Mouse (Mus musculus) B cell, adult 67 days (primary cell): ENCODE measurements around the gene Acsl5. TPM values are rescaled to one million over a fixed set of nuclear protein-coding genes. Genes with fewer than 3 reads are reported as not detected.

ENCODE experiments used
- total RNA-seq, 2 experiments: library from RNA; stranded (reverse); gene quantifications; 4 replicates each; pipeline ENCODE4 v1.2.4; 2023

Acsl5 gene
- total RNA-seq: 10 to 100 TPM; 44.1 to 45.7 TPM

GRCm38 (mm10) chr19:55251383-55252124 is at the start of gene Acsl5:
Gene Acsl5 (plus strand): TSS chr19:55251938.

GRCm38 (mm10) chr19:55241186-55241645 is 10.5 kb upstream of the Acsl5 start, which contains the start of gene Gucy2g:
Gene Gucy2g (minus strand): TSS chr19:55241236.

GRCm38 (mm10) chr19:55315452-55316108 is 63.8 kb downstream of the Acsl5 start, which contains the start of gene Zdhhc6:
Gene Zdhhc6 (minus strand): TSS chr19:55316032.

GRCm38 (mm10) chr19:55316109-55316714 is 64.5 kb downstream of the Acsl5 start, which contains the start of gene Vti1a:
Gene Vti1a (plus strand): TSS chr19:55316295.

Other genes starting within 250 kb of the Acsl5 start
- gene Gpam, start 124.7 kb upstream of the Acsl5 start, total RNA-seq: 10 to 100 TPM in 1 of 2 experiments, 1 to 10 TPM in 1; 8.7 to 11.5 TPM
- not detected for gene Tectb, start 71.2 kb upstream of the Acsl5 start, total RNA-seq
- gene Gucy2g, start 10.7 kb upstream of the Acsl5 start, total RNA-seq: not detected
- gene Zdhhc6, start 64.1 kb downstream of the Acsl5 start, total RNA-seq: 10 to 100 TPM; 34.7 to 48.1 TPM
- gene Vti1a, start 64.4 kb downstream of the Acsl5 start, total RNA-seq: 10 to 100 TPM; 42.5 to 47.2 TPM